Mouse (Mus musculus) brain, embryonic 14.5 days (tissue): Measurements from ENCODE around the gene Mogs.

Experiments used
- CTCF ChIP-seq: fragments of 200-500 bp; IDR thresholded peaks from 2 replicates; pipeline ENCODE4 v1.5.1; 2012; ENCODE audit warnings: inconsistent platforms, mild to moderate bottlenecking, moderate library complexity, borderline replicate concordance; ENCODE audit not compliant: insufficient read depth, insufficient read length; ENCODE audit errors: extremely low read depth
- POLR2A ChIP-seq: fragments of 200-500 bp; IDR thresholded peaks from 2 replicates; pipeline ENCODE4 v1.6.1; 2012; ENCODE audit warnings: mild to moderate bottlenecking, inconsistent platforms, borderline replicate concordance; ENCODE audit not compliant: poor library complexity, insufficient read depth, insufficient read length, severe bottlenecking; ENCODE audit errors: extremely low read depth

- TF ChIP-seq CTCF, result peak; percentile 49; the same call in 1 of the 2 replicates
- 0 out of 2 replicates have a peak, but pooled peaks have one; percentile 20 for TF ChIP-seq POLR2A
Observed at GRCm38 (mm10) chr6:83078324-83078858, 36.9 kb upstream of the Mogs start.
